Mouse (Mus musculus): Measurements from ENCODE around the gene Abtb2. TPM values are rescaled to one million over a fixed set of nuclear protein-coding genes. Genes with fewer than 3 reads are reported as not detected.

The Abtb2 gene
- total RNA-seq, 2 experiments from 2014 or later, result 23.6 to 25.6 TPM

- no peak for DNase-seq
Measured at GRCm38 (mm10) chr2:103584093-103584492, 18.0 kb downstream of the Abtb2 start.

GRCm38 (mm10) chr2:103586423-103586822, 20.3 kb downstream of the Abtb2 start:
- no peak for DNase-seq

GRCm38 (mm10) chr2:103588776-103589175, 22.7 kb downstream of the Abtb2 start:
- DNase-seq, result no peak

- DNase-seq, result peak; percentile 32
Measured at GRCm38 (mm10) chr2:103589400-103589799, 23.3 kb downstream of the Abtb2 start.

GRCm38 (mm10) chr2:103590645-103591044, 24.5 kb downstream of the Abtb2 start:
- DNase-seq, result no peak

GRCm38 (mm10) chr2:103591742-103592590, 25.9 kb downstream of the Abtb2 start:
- DNase-seq, result peak; percentile 39

- DNase-seq, result no peak
Measured at GRCm38 (mm10) chr2:103592591-103592929, 26.4 kb downstream of the Abtb2 start.

GRCm38 (mm10) chr2:103594592-103595011, 28.5 kb downstream of the Abtb2 start:
- no peak for DNase-seq

GRCm38 (mm10) chr2:103595028-103595651, 29.0 kb downstream of the Abtb2 start:
- DNase-seq, result no peak

GRCm38 (mm10) chr2:103599296-103599695, 33.2 kb downstream of the Abtb2 start:
- no peak for DNase-seq

GRCm38 (mm10) chr2:103600165-103600891, 34.2 kb downstream of the Abtb2 start:
- DNase-seq, result peak; percentile 75

- no peak for DNase-seq
Measured at GRCm38 (mm10) chr2:103601126-103601525, 35.0 kb downstream of the Abtb2 start.

GRCm38 (mm10) chr2:103601531-103601930, 35.4 kb downstream of the Abtb2 start:
- DNase-seq, result no peak

- no peak for DNase-seq
Measured at GRCm38 (mm10) chr2:103603209-103603608, 37.1 kb downstream of the Abtb2 start.

- no peak for DNase-seq
Measured at GRCm38 (mm10) chr2:103603869-103604268, 37.8 kb downstream of the Abtb2 start.

GRCm38 (mm10) chr2:103605805-103606498, 39.8 kb downstream of the Abtb2 start:
- DNase-seq, result no peak

GRCm38 (mm10) chr2:103607926-103608325, 41.8 kb downstream of the Abtb2 start:
- DNase-seq, result peak; percentile 38

- no peak for DNase-seq
Measured at GRCm38 (mm10) chr2:103608947-103609346, 42.8 kb downstream of the Abtb2 start.

- DNase-seq, result peak; percentile 40
Measured at GRCm38 (mm10) chr2:103609499-103609898, 43.4 kb downstream of the Abtb2 start.

GRCm38 (mm10) chr2:103610831-103611535, 44.9 kb downstream of the Abtb2 start:
- DNase-seq, result no peak

GRCm38 (mm10) chr2:103613865-103614264, 47.8 kb downstream of the Abtb2 start:
- no peak for DNase-seq

GRCm38 (mm10) chr2:103615028-103615427, 48.9 kb downstream of the Abtb2 start:
- no peak for DNase-seq
